Mouse (Mus musculus) Patski (cell line): ENCODE measurements at regions not wholly inside any gene's neighbourhood (a gene's known extent, or its start where the extent isn't known, plus 50 kb on each side); places are given as distances from the start of the nearest gene placed in this dataset.
A peak's percentile ranks its signal among the peaks of the same experiment; 100 is the strongest.

Experiments used
- ATAC-seq: fragments of 100-300 bp; one replicate; pipeline ENCODE4 v1.8.0; 2021
- CTCF ChIA-PET: fragments of 350-600 bp; sonication (Branson Sonifier 250); formaldehyde crosslinking; loops from one replicate; lab custom pipeline; 2022; ENCODE audit warnings: inconsistent platforms; lab: Charles Lee
- POLR2A ChIA-PET: fragments of 350-600 bp; sonication (Branson Sonifier 250); formaldehyde crosslinking; loops from one replicate; lab custom pipeline; 2022; ENCODE audit warnings: antibody characterized with exemption, inconsistent platforms; lab: Charles Lee
- DNase-seq: peaks from one replicate; pipeline ENCODE4 v3.0.0-alpha.2; 2011; ENCODE audit warnings: low read depth, low spot score
- H3K27me3 ChIP-seq: fragments of 371-371 bp; one replicate; pipeline ENCODE4 v1.5.1; 2021
- CTCF ChIP-seq: fragments of 100-300 bp; IDR thresholded peaks from one replicate; pipeline ENCODE4 v1.5.1; 2021
- in situ Hi-C: fragments of 300-500 bp; cut with MboI; formaldehyde crosslinking; loops from 3 replicates; pipeline ENCODE4 v1.11.1; 2018; ENCODE audit warnings: low pct_unique_long_range_greater_than_20kb, mixed read lengths

DNA sequence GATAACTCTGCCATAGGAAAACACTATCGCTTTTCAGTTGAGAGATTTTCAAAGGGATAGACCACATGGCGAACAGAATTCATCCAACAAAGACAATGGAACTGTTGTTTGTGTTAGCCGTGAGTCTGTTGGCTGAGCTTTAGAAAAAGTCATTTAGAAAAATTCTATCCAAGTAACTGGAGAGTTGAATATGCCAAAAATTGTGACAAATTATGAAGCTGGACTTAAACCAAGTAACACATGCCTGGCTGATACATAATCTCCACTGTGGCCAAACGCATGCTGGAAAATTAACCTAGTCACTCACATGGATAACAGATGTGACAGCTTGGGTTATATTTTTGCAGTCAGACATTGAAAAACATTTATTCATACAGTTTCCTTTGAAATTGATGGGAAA is 110.1 kb upstream of the L3mbtl4 start:
- TF ChIP-seq CTCF: no peak
- no peaks in the 10 kb centered on the region for H3K27me3 ChIP-seq
- POLR2A ChIA-PET: no interaction called here
- ATAC-seq (no peak), DNase-seq (no peak)
- in situ Hi-C loops: no loop called here
- CTCF ChIA-PET: interaction anchor here (1.2 to 1.3 kb wide), 2 partner anchors 14 to 162 kb away, joined by 3 to 4 read pairs; no protein-coding TSS in a partner anchor

DNA sequence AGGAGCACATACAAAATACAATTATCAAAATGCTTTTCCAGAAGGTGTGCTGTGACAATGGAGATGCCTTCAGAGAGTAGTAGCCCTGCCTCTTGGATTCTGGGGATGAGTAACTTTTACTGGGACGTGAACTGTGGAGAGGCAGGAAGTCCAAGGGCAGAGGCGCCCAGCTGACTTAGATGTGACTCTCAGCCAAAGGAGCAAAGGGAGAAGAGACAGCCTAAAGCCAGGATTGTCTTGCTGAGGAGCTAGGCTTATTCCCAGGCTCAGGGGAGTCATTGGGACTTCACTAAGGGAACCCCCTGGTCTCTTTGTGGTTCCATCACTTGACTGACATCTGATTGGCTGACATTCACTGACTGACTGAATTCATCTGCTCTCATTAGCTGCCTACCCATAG is 108.9 kb upstream of the L3mbtl4 start:
- in situ Hi-C loops: loop anchor here (5.0 kb wide), 2 partner anchors 247 to 292 kb away; no protein-coding TSS in a partner anchor
- CTCF ChIA-PET: interaction anchor here (1.1 to 3.3 kb wide), 6 partner anchors 158 to 296 kb away, joined by 3 to 23 read pairs (median 6); no protein-coding TSS in a partner anchor
- no peak for TF ChIP-seq CTCF
- no peak for DNase-seq
- no peaks in the 10 kb centered on the region for H3K27me3 ChIP-seq
- no peak for ATAC-seq
- POLR2A ChIA-PET: no interaction called here

DNA sequence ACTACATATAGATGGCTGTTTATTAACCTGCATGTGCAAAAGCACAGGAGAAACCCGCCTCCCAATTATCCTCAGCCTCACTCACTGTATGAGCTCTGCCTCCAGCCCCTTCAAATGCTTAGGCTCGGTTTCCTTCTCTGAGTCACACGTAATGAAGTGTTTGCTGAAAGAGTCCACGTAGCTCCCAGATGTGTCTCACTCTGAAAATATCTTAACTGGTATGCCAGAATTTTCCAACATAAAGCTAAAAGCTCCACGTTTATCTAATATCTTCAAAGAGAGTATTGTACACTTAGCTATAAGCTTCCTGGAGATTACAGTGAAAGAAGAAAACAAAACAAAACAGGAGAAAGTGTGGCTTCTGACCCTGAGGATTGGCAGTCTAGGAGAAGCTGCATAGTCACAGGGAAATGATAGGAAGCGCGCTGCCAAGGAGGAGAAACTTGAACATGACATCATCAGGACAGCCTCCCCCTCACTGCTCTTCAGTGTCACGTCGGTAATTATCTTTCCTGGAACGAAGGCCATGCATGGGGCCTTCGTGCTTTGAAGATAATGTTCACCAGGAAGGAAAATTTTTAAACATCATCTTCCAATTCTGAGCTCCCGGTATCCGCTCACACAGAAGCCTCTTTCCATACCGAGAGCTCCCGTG is 108.3 kb upstream of the L3mbtl4 start:
- CTCF ChIA-PET: interaction anchor here (0.7 to 3.3 kb wide), 11 partner anchors 12 to 304 kb away, joined by 3 to 23 read pairs (median 4); no protein-coding TSS in a partner anchor
- in situ Hi-C loops: loop anchor here (5.0 kb wide), 2 partner anchors 248 to 293 kb away; no protein-coding TSS in a partner anchor
- no peak for ATAC-seq
- POLR2A ChIA-PET: no interaction called here
- no peak for TF ChIP-seq CTCF
- no peaks in the 10 kb centered on the region for H3K27me3 ChIP-seq
- DNase-seq: no peak

DNA sequence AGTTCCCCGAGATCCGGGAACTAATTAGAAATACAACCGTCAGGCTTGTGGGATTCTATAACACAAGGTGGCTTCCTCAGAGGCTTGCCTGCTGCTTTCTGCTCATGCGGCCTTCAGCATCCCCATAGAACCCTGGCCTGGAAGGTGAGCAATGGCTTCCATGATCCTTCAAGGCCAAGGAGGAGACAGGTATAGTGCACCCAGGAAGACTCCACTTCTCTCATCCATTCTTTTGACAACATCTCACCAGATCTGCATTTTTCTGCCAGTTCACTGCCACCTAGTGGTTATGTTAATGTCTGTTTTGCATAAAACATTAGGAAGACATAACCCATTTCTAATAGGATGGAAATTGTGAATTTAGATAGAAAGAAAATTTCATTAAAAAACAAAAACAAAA is 107.2 kb upstream of the L3mbtl4 start:
- CTCF ChIA-PET: interaction anchor here (0.8 to 3.3 kb wide), 7 partner anchors 11 to 298 kb away, joined by 3 to 23 read pairs (median 4); no protein-coding TSS in a partner anchor
- in situ Hi-C loops: loop anchor here (5.0 kb wide), 2 partner anchors 249 to 294 kb away; no protein-coding TSS in a partner anchor
- no peaks in the 10 kb centered on the region for H3K27me3 ChIP-seq
- peak; percentile 64 for TF ChIP-seq CTCF
- DNase-seq (no peak), ATAC-seq (peak; percentile 41)
- POLR2A ChIA-PET: no interaction called here

DNA sequence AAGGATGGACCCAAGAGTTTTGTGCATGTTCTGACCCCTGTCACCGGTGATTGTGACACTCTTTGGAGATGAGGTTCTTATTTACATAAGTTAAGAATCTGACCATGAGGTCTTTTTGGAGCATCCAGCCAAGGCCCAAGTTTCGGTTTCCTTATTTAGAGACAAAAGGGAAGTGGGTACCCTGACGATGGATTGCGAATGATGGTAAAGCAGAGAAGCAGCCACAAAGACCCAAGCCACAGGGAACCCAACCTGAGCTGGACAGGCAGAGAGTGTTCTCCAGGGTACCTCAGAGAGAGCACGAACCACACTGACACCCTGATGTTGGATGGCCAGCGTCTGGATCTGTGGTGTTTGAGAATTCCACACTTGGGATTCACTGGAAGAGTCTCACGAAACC is 100.8 kb upstream of the L3mbtl4 start:
- CTCF ChIA-PET: no interaction called here
- H3K27me3 ChIP-seq: peaks cover 5% of the 10 kb centered on the region
- DNase-seq (no peak), ATAC-seq (no peak)
- POLR2A ChIA-PET: no interaction called here
- TF ChIP-seq CTCF: no peak
- in situ Hi-C loops: loop anchor here (10.0 kb wide), 1 partner anchor 692 kb away; no protein-coding TSS in a partner anchor

DNA sequence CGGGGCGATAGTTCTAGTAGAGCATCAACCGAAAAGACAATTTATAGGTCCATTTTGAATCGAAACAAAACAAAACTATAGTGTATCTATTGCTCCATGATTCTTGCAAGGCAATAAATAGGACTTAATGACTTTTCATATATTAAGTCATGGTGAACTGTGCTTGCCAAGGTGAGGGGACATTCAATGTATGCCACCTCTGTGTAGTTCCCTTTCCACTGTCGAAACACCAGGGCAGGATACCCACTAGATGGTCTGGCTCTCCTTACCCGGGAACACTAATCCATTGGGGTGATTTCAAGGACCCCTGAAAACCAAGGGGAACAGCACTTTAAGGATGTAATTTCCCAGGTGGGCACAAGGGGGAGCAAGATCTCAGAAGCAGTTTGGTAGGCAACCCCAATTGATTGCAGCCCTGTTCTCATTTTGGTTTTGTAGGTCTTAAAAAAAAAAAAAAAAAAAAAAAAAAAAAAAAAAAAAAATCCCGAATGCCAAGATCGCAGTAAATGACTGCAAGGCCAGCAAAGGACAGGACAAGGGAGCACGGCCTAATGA is 96.9 kb upstream of the L3mbtl4 start:
- DNase-seq (no peak), ATAC-seq (no peak)
- peaks cover 5% of the 10 kb centered on the region for H3K27me3 ChIP-seq
- CTCF ChIA-PET: interaction anchor here (1.0 to 1.5 kb wide), 3 partner anchors 11 to 930 kb away, joined by 3 to 5 read pairs (median 3); no protein-coding TSS in a partner anchor
- TF ChIP-seq CTCF: peak; percentile 74
- POLR2A ChIA-PET: no interaction called here
- in situ Hi-C loops: loop anchor here (10.0 kb wide), 1 partner anchor 688 kb away; no protein-coding TSS in a partner anchor

DNA sequence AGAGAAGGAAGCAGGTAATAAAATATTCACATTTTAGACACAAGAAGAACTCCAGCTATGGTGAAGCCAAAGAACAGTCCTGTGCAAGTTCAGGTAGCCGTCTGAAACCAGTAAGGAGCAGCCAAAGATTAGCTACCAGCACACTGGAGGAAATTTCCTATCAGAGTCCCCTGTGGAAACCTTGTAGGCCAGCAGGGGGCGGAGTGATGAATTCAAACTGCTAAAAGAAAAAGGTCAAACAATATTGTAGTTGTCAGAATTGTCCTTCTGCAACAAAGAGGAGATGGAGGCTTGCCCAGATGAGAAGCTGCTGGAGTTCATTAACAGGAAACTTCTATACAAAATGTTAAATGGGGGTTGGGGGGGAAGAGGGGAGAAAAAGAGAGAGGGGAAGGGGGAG is 95.8 kb upstream of the L3mbtl4 start:
- in situ Hi-C loops: loop anchor here (10.0 kb wide), 1 partner anchor 687 kb away; no protein-coding TSS in a partner anchor
- ATAC-seq: no peak
- peak; percentile 51 for TF ChIP-seq CTCF
- DNase-seq: no peak
- ChIA-PET CTCF (interaction anchor here (1.1 to 1.5 kb wide), 4 partner anchors 10 to 929 kb away, joined by 3 to 5 read pairs (median 3); no protein-coding TSS in a partner anchor), POLR2A (interaction anchor here (0.6 kb wide), 2 partner anchors 325 to 1687 kb away, joined by 3 to 4 read pairs; no protein-coding TSS in a partner anchor)
- H3K27me3 ChIP-seq: peaks cover 5% of the 10 kb centered on the region

DNA sequence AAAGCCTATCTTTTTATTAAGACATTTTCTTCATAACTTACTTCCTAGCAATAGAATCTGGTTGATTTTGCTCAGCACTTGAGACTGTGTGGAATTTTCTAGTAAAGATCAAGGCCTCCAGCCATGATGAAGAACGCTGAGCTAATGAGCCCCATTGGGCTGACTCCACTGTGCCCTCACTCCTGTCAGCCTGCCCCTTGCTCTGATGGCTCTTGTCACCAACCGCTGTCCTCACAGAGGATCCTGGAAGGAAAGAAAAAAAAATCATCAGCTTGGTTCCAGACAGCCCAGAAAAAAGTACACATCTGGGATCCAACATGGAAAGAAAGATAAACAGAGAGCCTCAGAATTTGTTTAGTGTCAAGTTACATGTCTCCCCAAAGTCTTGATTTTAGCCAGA is 88.2 kb upstream of the L3mbtl4 start:
- H3K27me3 ChIP-seq: peaks cover 4% of the 10 kb centered on the region
- TF ChIP-seq CTCF: no peak
- ATAC-seq (no peak), DNase-seq (no peak)
- ChIA-PET CTCF (interaction anchor here (1.2 kb wide), 1 partner anchor 8 kb away, joined by 6 read pairs; no protein-coding TSS in a partner anchor), POLR2A (no interaction called here)
- in situ Hi-C loops: loop anchor here (10.0 kb wide), 1 partner anchor 919 kb away; no protein-coding TSS in a partner anchor

DNA sequence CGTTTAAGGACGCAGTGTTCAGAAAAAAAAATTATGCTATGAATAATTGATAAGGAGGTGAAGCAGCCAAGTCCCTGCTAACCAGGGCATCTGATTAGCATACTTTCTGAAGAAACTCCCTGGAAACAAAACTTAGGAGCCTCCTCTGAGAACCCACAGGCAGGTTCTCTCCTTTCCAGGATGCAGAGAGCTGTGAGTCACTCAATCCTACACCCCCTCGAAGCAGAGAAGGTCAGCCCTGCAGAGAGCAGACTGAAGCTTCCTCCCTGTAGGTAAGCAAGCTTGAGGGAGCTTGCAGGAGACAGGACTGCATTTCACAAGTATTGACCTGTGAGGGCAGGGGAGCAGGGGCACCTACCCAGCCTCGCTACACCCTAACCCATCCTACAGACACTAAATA is 83.7 kb upstream of the L3mbtl4 start:
- TF ChIP-seq CTCF: no peak
- CTCF ChIA-PET: no interaction called here

DNA sequence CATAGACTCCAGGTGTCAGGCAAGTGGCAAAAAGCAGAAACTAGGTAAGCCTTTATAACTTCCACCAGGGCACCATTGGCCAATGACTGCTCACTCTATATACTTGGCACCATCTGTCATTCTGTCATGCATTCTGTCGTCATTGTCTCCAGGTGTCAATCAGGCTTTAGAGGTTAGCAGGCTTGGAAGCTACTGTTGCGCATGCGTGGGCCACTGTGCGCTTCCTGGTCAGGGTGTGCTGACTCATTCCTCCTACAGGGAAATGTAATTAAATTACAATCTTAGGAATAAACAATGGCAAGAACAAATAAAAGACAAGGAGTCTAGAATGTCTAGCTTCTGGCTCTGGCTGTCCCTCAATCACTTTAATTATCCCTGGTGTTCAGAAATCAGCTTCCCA is 68.1 kb upstream of the L3mbtl4 start:
- TF ChIP-seq CTCF: no peak
- ChIA-PET CTCF (no interaction called here), POLR2A (no interaction called here)
- H3K27me3 ChIP-seq: peaks cover 3% of the 10 kb centered on the region
- in situ Hi-C loops: no loop called here
- DNase-seq (no peak), ATAC-seq (no peak)

More for the DNA sequence above, 83.7 kb upstream of the L3mbtl4 start:
- peaks cover 8% of the 10 kb centered on the region for H3K27me3 ChIP-seq
- ATAC-seq (no peak), DNase-seq (no peak)
- POLR2A ChIA-PET: no interaction called here
- in situ Hi-C loops: loop anchor here (10.0 kb wide), 1 partner anchor 915 kb away; no protein-coding TSS in a partner anchor
